Mouse (Mus musculus) bone marrow macrophage, adult 2 months (primary cell): Measurements from ENCODE around the gene Cyth1.

Experiments used
- CTCF ChIP-seq: IDR thresholded peaks from 2 replicates; pipeline ENCODE4 v1.5.1; 2012; ENCODE audit warnings: low read depth, mild to moderate bottlenecking, low read length, moderate library complexity
- POLR2A ChIP-seq: IDR thresholded peaks from 2 replicates; pipeline ENCODE4 v1.6.1; 2012; ENCODE audit warnings: mild to moderate bottlenecking, low read depth, low read length, borderline replicate concordance

- TF ChIP-seq CTCF (no peak), POLR2A (no peak)
Observed at GRCm38 (mm10) chr11:118234500-118234899, 13.9 kb downstream of the Cyth1 start.
